9 mouse cellular contexts compared by ENCODE assay signal in genomic region chr6:127853771-127854687, GRCm38 (mm10). TPM values are rescaled to one million over a fixed set of nuclear protein-coding genes. Genes with fewer than 3 reads are reported as not detected.
A peak's percentile ranks its signal among the peaks of the same experiment; 100 is the strongest.
DNase-seq lines count a peak whose midpoint lies in the region; ATAC-seq and TF ChIP-seq lines count a peak whose summit lies in the region.
"Had no signal": no experiment of that assay in that cellular context is flagged by ENCODE, and none has a peak within 500 bp of the region (broad histone marks: within the 10 kb centered on the region; RNA-seq: fewer than 3 reads in every experiment).

No protein-coding gene starts in this region.

- 0 out of 2 replicates have a peak overlapping the region, but pooled peaks have one; percentile 3 for H3K4me2 ChIP-seq in liver, embryonic 11.5 days
- peak overlapping the region; percentile 36 for H3K4me2 ChIP-seq in stomach, embryonic 16.5 days (ENCODE audit: low read depth, low read length)

- no peak for TF ChIP-seq EP300 in heart, adult 2 months (IDR thresholded peaks at IDR 0.05; ENCODE audit: insufficient read depth, low read depth, low read length)

- no peak overlapping the region for H3K4me3 ChIP-seq in liver, embryonic 11.5 days (ENCODE audit: low read depth, low read length)
- peak overlapping the region; percentile 10; the same call in 1 of the 2 replicates for H3K4me3 ChIP-seq in heart, adult 2 months
- H3K4me3 ChIP-seq in stomach, embryonic 16.5 days (replicated peaks; ENCODE audit: low read length): no peak overlapping the region
- H3K4me3 ChIP-seq: myocyte had no signal

- no peak for TF ChIP-seq POLR2A in heart, adult 2 months (IDR thresholded peaks at IDR 0.05; ENCODE audit: insufficient read depth, low read depth, low read length)

- no peak overlapping the region for H3K27ac ChIP-seq in liver, embryonic 11.5 days (ENCODE audit: low read depth, low read length)
- H3K27ac ChIP-seq in heart, adult 2 months: peak overlapping the region; percentile 20; the same call in 1 of the 2 replicates
- H3K27ac ChIP-seq in stomach, embryonic 16.5 days (ENCODE audit: low read length): no peak overlapping the region

- TF ChIP-seq CTCF in heart, adult 2 months (IDR thresholded peaks at IDR 0.05): no peak

- 23% methylated on average over 16 of the region's 16 CpGs for WGBS in liver, embryonic 11.5 days
- WGBS in heart, adult 2 months: 9% methylated on average over 16 of the region's 16 CpGs
- WGBS in stomach, embryonic 16.5 days: 13% methylated on average over 16 of the region's 16 CpGs

- no peak for ATAC-seq in liver, embryonic 11.5 days (replicated peaks; ENCODE audit: low FRiP score)
- ATAC-seq in stomach, embryonic 16.5 days (ENCODE audit: insufficient read depth, low FRiP score): 0 out of 2 replicates have a peak, but pooled peaks have one; percentile 8

- no peak for DNase-seq in liver, embryonic 11.5 days (ENCODE audit: low spot score)
- DNase-seq in liver: no peak
- peak; percentile 23 to 29 for DNase-seq in heart, adult 2 months
- DNase-seq in lung, adult 18-20 months: peak; percentile 71 to 82
- no peak for DNase-seq in thymus, adult 18-20 months
- DNase-seq in gastrocnemius, adult 18-20 months (ENCODE audit: low spot score): no peak
- no peak for DNase-seq in thymus, postnatal 10 days (ENCODE audit: low spot score in 2 of 2)

- H3K4me1 ChIP-seq in liver, embryonic 11.5 days (replicated peaks; ENCODE audit: control insufficient read depth, insufficient read depth, low read length): no peaks in the 10 kb centered on the region
- H3K4me1 ChIP-seq in heart, adult 2 months (ENCODE audit: control insufficient read depth, insufficient read depth, low read length): no peaks in the 10 kb centered on the region
- H3K4me1 ChIP-seq in stomach, embryonic 16.5 days (ENCODE audit: control insufficient read depth, insufficient read depth, low read length): peaks cover 13% of the 10 kb centered on the region

- H3K36me3 ChIP-seq in liver, embryonic 11.5 days (ENCODE audit: control insufficient read depth, insufficient read depth, low read length): no peaks in the 10 kb centered on the region
- H3K36me3 ChIP-seq in heart, adult 2 months (ENCODE audit: control insufficient read depth, insufficient read depth, low read length): no peaks in the 10 kb centered on the region
- H3K36me3 ChIP-seq in stomach, embryonic 16.5 days (ENCODE audit: control insufficient read depth, insufficient read depth, low read length): no peaks in the 10 kb centered on the region

- H3K27me3 ChIP-seq in liver, embryonic 11.5 days (replicated peaks; ENCODE audit: control insufficient read depth, insufficient read depth, low read length): no peaks in the 10 kb centered on the region
- H3K27me3 ChIP-seq in heart, adult 2 months (ENCODE audit: control insufficient read depth, insufficient read depth, low read length): no peaks in the 10 kb centered on the region; the same call in 1 of the 2 replicates
- H3K27me3 ChIP-seq in stomach, embryonic 16.5 days (ENCODE audit: control insufficient read depth, insufficient read depth, low read length): no peaks in the 10 kb centered on the region

- no peaks in the 10 kb centered on the region for H3K9me3 ChIP-seq in liver, embryonic 11.5 days (ENCODE audit: control insufficient read depth, low read length)
- no peaks in the 10 kb centered on the region for H3K9me3 ChIP-seq in stomach, embryonic 16.5 days (replicated peaks; ENCODE audit: control insufficient read depth, low read length)

- no peaks in the 10 kb centered on the region for H3K79me2 ChIP-seq in heart, adult 2 months (replicated peaks; ENCODE audit: control insufficient read depth, insufficient read depth, low read length)

- intact Hi-C loops in heart, adult 2 months (cut with DNase I): no loop called here

- H3K9ac ChIP-seq in liver, embryonic 11.5 days (ENCODE audit: low read depth, low read length): no peak overlapping the region
- H3K9ac ChIP-seq in heart, adult 2 months (ENCODE audit: low read depth, low read length): no peak overlapping the region
- no peak overlapping the region for H3K9ac ChIP-seq in stomach, embryonic 16.5 days (ENCODE audit: low read length)

RNA-seq across cellular contexts. Expression of gene Tspan11, which starts 33.4 kb away (rescaled TPM):
- 0.58 and 1.7 TPM in 2 replicates for polyA plus RNA-seq in liver, embryonic 11.5 days (2014; fragmentation: Nextera tagmentation; extraction: Ambion mirVana)
- total RNA-seq in heart, adult 2 months (2021): 1 to 10 TPM in 1 of 2 experiments, under 1 TPM in 1; 0.57 to 1.7 TPM
- polyA plus RNA-seq in heart, adult 2 months (2012; rRNA removed): 1.5 and 2.6 TPM in 2 replicates
- polyA plus RNA-seq in stomach, embryonic 16.5 days (2015; fragmentation: Nextera tagmentation; extraction: Ambion mirVana): 4.1 and 5.5 TPM in 2 replicates
- 1 to 10 TPM; 1.3 to 1.6 TPM for total RNA-seq in gastrocnemius, adult 18-20 months (2021)

Comparison
In these comparisons a context has a peak if more than half of its experiments do, and no peak if none do; other contexts are left out.
1. DNase-seq: peak in heart, adult 2 months (2 of 2) and lung, adult 18-20 months (2 of 2); none in liver, embryonic 11.5 days (single experiment), liver (single experiment), thymus, adult 18-20 months (0 of 2), gastrocnemius, adult 18-20 months (single experiment) and thymus, postnatal 10 days (0 of 2).